Mouse (Mus musculus): ENCODE measurements around the gene Med20.
"Not testable (repeated sequence)": the region's sequence is repeated elsewhere in the genome, so short reads cannot be mapped to it uniquely, and the experiment has no call there.

Gene Med20

GRCm38 (mm10) chr17:47596839-47597164, 14.6 kb upstream of the Med20 start:
- no peak for DNase-seq (ENCODE audit: low spot score)

GRCm38 (mm10) chr17:47597261-47597660, 14.1 kb upstream of the Med20 start:
- DNase-seq (ENCODE audit: low spot score), result no peak

DNA sequence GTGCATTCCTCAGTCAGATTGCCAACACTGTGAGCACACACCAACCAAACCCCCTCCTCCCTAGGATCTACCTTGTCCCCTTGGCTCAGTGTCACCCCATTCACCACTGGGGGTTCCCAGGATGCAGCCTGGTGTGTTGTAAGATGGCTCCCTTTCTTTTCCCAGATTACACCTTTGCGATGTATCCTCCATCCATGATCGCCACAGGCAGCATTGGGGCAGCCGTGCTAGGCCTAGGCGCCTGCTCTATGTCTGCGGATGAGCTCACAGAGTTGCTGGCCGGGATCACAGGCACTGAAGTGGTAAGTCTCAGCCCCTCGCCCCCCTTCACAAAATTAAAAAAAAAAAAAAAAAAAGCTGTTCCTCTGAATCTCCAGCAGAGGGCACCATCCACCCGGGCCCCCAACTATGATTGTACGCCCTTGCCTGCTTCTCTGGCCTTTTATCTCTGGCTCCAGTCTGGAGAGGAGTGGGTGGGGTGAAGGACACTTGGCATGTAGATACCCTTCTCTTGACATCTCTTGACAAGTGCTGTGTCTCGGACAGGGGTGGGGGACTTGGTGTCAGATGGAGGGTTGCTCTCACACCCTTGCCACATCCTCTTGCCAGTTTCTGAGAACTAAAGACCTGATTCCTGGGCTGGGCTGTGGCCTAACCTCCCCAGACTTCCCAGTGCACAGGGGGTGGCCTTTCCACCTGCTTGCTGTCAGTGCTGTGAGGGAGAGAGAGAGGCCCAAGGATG, 13.4 kb upstream of the Med20 start:
- DNase-seq (ENCODE audit: low spot score), result peak; percentile 72

- not testable (repeated sequence) for DNase-seq (ENCODE audit: low spot score)
These were observed 12.6 kb upstream of the Med20 start for GRCm38 (mm10) chr17:47598580-47599304.

DNA sequence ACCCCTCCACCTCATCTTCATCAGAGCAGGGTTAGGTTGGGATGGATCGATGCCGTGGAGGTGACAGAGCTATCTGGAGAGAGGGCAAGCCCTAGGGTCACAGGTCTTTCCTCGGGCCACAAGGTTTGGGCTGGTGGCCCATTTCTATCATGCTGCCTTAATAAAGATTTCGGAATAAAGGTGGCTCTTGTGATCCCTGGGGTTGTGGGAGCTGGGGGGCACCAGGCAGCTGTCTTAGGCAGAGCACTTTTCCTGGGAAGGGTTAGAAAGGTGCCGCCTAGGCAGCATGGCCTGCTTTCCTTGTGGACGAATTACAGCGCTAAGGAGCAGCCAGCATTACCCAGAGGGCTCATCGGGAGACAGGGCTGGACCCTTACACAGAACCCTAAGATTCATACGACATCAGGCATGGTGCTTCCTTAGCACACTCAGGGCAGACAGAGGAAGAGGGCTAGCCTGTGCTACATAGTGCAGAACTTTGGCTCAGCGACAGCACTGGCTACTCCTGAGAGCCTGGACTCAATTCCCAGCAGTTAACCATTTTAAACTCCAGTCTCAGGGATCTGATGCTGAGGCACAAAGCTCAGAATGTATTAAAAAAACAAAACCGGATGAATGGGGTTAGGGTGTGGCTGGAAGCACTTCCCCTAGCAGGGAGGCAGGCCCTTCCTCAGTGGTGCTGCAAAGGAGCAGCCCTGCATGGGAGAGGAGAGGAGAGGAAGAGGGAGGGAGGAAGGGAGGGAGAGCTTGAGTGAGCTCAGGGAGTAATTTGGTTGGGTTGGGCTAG, 11.7 kb upstream of the Med20 start:
- DNase-seq (ENCODE audit: low spot score), result no peak

- no peak for DNase-seq (ENCODE audit: low spot score)
These were observed 10.6 kb upstream of the Med20 start for GRCm38 (mm10) chr17:47600601-47601388.

DNA sequence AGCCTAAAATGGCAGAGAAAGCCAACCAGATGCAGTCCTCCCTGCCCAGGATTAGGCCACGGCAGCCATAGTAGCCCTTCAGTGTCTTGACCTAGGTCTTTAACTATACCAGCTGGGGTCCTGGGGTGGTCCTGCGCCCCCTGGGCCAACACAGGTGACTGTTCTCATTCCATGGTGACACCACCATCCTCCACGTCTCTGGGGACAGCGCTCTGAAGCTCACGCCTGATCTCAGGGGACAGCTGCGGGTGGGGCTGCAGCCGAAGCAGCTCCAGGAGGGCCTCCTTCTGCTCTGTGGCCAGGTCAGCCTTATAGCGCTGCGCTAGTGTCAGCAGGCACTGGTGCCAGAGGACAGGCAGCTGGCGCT, 10.0 kb upstream of the Med20 start:
- no peak for DNase-seq (ENCODE audit: low spot score)

- DNase-seq (ENCODE audit: low spot score), result no peak
These were observed 9.1 kb upstream of the Med20 start for GRCm38 (mm10) chr17:47602289-47602688.

DNA sequence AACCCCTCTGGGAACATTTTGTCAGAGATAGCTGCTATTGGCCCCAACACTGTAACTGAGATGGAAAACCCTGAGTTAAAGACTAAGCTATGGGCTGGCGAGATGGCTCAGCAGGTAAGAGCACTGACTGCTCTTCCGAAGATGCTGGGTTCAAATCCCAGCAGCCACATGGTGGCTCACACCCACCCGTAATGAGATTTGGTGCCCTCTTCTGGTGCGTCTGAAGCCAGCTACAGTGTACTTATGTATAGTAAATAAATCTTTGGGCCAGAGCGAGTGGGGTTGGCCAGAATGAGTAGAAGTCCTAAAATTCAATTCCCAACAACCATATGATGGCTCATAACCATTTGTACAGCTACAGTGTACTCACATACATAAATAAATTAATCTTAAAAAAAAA, 5.2 kb upstream of the Med20 start:
- DNase-seq (ENCODE audit: low spot score), result no peak

DNA sequence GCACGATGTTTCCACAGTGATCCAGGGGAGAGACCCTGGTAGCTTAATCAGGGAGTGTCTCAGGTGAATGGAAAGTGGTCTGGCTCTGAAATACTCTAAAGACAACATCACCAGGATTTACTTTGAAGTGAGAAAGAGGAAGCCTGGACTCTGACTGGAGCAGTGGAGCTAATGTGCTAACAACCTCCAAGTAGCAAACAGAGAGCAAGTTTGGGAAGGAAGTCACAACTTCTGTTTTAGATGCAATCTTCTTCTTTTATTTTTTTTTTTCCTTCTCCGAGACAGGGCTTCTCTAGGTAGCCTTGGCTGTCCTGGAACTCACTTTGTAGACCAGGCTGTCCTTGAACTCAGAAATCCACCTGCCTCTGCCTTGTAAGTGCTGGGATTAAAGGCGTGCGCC, 2.2 kb upstream of the Med20 start:
- DNase-seq (ENCODE audit: low spot score), result no peak

- no peak for DNase-seq (ENCODE audit: low spot score)
These were observed 240 bp downstream of the Med20 start for GRCm38 (mm10) chr17:47611661-47611982.

- no peak for DNase-seq (ENCODE audit: low spot score)
These were observed 2.6 kb downstream of the Med20 start for GRCm38 (mm10) chr17:47614018-47614417.

DNA sequence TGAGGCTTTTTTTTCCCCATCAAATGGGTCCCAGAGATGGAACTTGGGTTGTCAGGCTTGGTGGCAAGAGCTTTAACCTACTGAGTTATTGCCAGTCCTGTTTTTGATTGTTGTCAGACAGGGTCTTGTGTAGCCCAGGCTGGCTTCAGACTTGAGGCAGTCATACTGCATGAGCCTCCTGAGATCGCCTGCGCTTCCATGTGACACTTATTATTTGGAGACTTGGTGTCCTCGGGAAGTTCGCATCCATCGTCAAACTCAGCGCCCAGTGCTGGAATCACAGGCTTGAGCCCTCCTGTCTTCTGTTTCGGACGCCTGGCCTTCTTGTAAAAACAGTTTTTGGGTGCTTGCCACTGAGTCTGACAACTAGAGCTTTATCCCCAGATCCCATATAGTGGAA, 4.7 kb downstream of the Med20 start:
- DNase-seq (ENCODE audit: low spot score), result no peak

GRCm38 (mm10) chr17:47616652-47617051, 5.3 kb downstream of the Med20 start:
- DNase-seq (ENCODE audit: low spot score), result no peak

DNA sequence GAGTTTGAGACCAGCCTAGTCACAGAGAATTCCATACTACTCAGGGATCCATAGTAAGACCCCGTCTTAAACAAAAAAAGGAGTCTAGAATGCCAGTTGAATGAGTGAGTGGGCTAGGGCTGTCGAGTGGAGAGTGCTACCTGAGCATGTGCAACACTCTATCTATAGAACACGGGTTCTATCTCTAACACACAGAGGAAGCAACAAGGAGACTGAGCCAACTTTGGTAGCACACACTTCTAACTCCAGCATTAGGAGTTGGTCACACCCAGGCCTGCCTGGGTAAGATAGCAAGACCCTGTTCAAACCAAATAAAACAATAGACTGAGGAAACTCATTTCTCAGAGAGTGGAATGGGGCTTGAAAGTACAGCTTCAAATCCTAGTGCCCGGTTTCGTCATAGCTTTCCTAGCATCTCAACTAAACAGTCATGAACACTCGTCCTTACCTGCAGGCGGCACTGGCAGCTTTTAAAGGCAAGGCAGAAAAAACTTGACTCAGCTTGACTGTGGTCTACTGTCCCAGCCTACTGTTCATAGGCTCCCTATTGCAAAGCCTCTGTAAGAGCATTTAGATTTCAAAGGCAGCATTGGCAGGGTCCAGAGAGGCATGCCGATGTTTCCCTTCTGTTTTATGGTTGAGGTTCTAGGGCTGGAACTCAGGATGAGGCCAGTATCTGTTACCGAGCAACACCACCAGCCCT, 6.4 kb downstream of the Med20 start:
- DNase-seq (ENCODE audit: low spot score), result peak; percentile 61

GRCm38 (mm10) chr17:47618556-47619311, 7.4 kb downstream of the Med20 start:
- DNase-seq (ENCODE audit: low spot score), result no peak

- DNase-seq (ENCODE audit: low spot score), result no peak
These were observed 11.7 kb downstream of the Med20 start for GRCm38 (mm10) chr17:47622912-47623554.

DNA sequence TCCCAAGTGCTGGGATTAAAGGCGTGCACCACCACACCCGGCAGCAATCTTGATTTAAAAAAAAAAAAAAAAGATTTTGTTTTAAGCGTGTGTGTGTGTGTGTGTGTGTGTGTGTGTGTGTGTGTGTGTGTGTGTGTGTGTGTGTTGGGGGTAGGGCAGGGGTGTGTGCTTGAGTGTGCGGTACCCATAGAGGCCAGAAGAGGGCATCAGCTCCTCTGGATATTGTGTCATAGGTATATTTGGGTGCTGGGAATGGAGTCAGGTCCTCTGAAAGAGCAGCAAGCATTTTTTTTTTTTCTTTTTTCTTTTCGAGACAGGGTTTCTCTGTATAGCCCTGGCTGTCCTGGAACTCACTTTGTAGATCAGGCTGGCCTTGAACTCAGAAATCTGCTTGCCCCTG, 13.2 kb downstream of the Med20 start:
- not testable (repeated sequence) for DNase-seq (ENCODE audit: low spot score)

DNA sequence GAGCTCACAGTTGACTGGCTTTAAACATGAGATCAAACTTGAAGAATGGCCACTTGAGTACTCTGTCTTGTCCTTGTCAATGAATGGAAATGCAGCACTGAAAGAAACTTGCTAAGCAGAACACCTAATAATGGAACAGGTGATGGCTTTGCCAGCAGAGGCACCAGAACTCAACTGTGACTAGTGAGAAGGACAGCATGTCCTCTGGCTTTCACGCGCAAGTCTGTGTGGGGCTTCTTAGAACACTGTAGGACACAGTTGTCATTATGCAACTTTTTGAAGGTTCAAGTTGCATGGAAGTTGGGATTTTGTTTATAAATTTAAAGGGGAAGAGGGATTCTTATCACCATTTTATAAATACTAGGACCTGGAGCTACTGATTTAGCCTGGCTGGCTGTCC, 13.7 kb downstream of the Med20 start:
- DNase-seq (ENCODE audit: low spot score), result no peak

DNA sequence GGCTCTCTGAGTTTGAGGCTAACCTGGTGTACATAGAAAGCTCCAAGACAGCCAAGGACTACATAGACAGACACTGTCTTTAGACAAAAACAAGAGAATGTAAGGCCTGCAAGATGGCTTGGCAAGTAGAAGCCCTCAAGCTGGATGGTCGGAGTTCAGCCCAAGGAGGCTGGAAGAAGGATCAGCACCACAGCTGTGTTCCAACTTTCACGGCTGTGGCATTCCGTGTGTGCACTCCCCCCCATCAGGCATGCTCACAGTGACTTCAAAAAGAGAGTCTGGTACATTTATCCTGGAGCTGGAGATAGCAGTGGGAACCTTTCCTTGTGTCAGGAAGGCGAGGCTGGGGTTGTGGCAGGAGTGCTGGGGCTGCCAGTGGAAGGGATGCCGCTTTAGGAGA, 14.6 kb downstream of the Med20 start:
- no peak for DNase-seq (ENCODE audit: low spot score)

- DNase-seq (ENCODE audit: low spot score), result no peak
These were observed 16.4 kb downstream of the Med20 start for GRCm38 (mm10) chr17:47627791-47628190.
